Mouse (Mus musculus) spleen, adult 18-20 months (tissue): ENCODE measurements around the gene Dnajb13.

ENCODE experiments used
- DNase-seq, 2 experiments: peaks; one replicate each; pipeline ENCODE4 v3.0.0; 2022; ENCODE audit warnings: mixed read lengths in 2 of 2

Gene Dnajb13

DNA sequence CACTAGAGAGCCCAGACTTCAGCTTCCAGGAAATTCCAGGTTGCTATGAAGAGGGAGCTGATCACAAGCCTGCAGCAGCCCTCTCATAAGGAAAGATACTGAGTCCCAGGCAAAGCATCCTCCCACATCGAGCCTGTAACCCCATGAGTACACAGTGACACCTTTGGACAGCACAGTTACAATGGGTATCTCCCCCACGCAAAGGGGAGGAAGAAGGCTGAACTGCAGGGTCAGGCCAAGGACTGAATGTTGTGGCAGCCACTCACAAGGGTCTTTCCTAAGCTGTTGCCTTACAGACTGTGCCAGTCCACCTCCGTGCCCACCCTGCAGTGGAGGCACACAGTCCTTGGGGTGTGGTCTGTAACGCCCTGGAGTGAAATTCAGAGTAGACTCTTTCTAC is 8.3 kb downstream of the Dnajb13 start:
- no peak for DNase-seq

- peak in 1 of 2 experiments; percentile 25 for DNase-seq
Observed at GRCm38 (mm10) chr7:100504740-100505487, 9.8 kb downstream of the Dnajb13 start.

DNA sequence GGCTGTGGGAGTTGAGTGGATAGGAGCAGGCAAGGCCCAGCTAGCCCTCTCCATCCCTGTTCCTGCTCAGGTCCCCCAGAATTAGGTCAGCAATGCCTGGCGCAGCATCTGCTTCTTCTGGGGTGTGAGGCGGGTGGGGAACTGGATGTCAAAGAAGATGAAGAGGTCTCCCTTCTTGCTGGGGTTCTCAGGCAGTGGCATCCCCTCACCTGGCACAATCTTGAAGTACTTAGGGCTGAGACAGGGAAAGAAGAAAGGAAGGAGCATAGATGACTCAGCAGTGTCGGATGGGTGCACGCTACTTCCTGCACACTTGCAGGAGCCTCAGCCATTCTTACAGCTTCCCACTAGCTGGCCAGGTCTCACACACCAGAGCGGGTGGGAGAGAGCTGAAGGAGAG is 11.7 kb downstream of the Dnajb13 start:
- peak in 1 of 2 experiments; percentile 24 for DNase-seq

DNA sequence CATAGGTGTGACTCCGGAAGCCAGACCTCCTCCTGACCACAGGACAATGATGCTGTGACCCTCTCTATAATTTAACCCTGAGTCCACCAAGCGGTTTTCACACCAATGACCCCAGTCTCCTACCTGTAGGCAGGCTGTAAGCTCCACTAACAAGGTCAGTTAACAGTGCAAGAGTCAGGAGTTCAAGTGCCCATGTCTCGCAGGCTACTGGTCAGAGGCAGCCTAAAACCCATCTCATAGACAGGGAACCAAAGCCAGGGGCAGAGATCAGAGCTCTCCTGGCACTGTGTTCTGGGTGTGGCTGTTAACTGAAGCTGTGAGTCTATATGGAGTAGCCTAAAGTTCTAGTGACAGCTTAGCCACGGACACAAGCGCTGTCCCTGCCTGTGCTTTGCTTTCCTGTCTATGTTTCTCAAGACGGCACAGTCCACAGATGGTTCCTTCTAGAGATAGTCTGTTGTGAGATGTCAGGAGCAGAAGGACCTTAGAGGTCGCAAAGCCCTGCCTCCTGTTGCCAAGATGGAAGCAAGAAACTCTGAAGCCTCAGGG is 12.3 kb downstream of the Dnajb13 start:
- DNase-seq = peak in 1 of 2 experiments; percentile 26

DNA sequence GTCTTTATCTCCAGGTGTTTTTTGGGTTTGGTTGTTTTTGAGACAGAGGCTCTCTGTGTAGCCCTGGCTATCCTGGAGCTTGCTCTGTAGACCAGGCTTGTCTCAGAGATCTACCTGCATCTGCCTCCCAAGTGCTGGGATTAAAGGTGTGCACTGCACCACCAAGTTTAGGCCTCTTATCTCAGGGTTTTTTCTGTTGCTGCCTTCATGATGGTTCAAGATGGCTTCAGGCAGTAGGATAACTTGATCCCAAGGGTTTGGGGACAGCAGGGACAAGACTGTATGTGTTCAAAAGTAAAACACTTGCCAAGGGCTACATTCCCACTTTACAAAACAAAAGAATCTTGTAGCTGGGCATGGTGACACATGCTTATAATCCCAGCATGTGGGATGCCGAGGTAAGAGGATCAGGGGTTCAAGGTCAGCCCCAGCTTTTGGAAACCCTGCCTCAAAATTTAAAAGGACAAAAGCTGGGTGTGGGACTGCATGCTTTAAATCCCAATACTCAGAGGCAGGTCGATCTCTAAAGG is 12.9 kb downstream of the Dnajb13 start:
- no peak for DNase-seq

GRCm38 (mm10) chr7:100501027-100501843 is 13.5 kb downstream of the Dnajb13 start:
- peak; percentile 19 to 42 for DNase-seq

DNA sequence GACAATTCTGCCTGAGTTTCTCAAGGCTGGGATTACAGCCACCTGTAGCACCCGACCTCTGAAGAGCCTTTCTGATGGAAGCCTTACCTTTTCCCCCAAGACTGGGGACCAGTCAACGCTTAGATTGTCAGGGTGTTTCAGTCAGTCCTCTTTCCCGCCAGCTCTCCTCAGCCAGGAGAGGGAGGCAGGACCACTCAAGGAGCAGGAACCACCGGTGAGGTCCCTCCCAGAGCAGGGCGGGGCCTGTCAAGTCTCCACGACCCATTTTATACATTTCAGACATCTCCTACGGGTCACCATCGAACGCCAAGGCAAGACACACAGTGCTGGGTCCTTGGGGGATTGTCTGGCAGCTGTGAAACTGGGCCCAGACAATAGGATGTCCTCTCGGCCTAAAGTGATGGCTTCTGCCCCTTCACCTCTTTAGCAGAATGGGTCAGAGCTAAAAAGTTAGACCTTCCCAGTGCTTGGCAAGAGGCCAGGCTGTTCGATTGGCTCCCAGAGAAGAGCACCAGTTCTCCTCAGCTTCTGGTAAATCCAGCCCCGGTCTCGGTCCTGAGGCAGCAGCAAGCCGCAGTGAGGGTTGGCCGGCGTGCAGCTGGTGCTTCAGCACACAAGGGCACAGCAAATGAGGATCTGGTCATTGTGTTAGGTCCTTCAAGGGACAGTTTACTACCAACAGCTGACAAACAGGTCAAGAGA is 14.3 kb downstream of the Dnajb13 start:
- peak; percentile 34 to 40 for DNase-seq

DNA sequence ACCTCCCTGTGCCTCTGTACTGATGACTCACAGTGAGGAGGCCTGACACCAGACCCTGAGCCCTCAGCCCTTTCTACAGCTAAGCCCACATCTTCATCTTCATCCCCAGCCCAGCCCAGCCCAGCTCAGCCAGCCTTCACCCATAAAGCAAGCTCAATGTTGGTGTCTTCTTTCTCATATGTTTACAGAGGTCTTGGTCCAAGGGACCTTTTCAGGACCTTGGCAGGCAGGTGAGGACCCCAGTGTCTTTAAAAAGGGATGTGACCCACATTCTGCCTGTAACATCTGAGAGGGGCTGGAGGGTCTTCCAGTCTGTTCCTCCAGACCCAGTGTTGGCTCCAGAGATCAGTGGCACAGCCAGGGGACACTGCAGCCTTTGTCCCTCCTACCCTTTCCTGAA is 15.3 kb downstream of the Dnajb13 start:
- no peak for DNase-seq

DNA sequence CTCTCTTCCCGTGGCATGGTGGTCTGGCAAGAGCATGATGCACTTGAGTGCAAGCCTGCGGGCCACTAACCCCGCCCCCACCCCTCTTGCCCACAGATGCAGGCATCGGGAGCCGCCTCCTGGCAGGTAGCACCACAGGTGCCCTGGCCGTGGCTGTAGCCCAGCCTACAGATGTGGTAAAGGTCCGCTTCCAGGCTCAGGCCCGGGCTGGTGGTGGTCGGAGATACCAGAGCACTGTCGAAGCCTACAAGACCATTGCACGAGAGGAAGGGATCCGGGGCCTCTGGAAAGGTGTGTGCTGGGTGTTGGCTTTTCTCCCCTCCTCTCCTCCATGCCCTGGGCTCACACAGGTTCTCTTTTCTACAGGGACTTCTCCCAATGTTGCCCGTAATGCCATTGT is 16.8 kb downstream of the Dnajb13 start:
- peak in 1 of 2 experiments; percentile 12 for DNase-seq

- DNase-seq = no peak
Observed at GRCm38 (mm10) chr7:100497402-100497801, 17.4 kb downstream of the Dnajb13 start.

DNA sequence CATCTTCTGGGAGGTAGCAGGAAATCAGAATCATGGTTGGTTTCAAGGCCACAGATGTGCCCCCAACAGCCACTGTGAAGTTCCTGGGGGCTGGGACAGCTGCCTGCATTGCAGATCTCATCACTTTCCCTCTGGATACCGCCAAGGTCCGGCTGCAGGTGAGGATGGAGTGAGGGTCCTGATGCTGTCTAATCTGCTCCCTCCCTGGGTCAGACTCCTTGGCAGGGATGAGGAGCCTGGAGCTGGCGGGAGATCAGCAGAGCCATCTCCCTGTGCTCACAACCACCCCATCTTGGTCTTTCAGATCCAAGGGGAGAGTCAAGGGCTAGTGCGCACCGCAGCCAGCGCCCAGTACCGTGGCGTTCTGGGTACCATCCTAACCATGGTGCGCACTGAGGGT is 18.0 kb downstream of the Dnajb13 start:
- peak; percentile 9 to 10 for DNase-seq

DNA sequence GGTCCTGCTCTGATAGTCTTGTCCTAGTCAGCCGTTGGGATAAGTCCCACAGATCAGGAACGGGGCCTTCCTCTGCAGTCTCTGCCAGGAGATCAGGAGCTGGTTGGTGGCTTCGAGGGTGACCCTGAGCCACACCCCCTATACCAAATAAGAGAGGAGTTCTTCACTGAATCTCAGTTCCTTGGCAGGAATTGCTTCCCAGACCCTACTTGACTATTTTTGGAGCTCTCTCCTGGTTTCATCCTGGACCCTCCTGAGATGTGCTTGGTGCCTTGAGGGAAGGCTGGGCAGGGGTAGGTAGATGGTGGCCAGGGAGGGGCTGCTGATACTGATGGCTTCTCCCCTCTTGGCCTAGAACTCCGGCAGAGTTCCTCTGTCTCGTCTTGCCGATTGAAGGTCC is 18.4 kb downstream of the Dnajb13 start:
- DNase-seq = no peak

- peak; percentile 71 to 84 for DNase-seq
Observed at GRCm38 (mm10) chr7:100495581-100496251, 19.0 kb downstream of the Dnajb13 start.

DNA sequence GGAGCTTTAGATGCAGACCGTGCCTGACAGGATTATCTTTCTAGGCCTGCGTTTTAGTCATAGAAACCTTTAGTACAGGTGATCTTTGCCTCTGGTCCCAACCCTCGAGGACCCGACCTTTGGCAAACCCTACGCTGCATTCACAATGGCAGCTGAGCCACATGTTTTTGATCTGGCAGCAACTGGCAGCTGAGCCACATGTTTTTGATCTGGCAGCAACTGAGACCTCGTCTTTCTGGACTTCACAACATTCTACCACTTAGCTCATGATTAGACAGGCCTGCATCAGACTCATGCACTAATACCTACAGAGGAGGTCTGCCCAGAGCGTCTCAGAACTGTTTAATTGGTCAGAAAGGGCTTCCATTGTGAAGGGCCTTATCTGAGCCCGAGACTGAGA is 19.7 kb downstream of the Dnajb13 start:
- DNase-seq = no peak

DNA sequence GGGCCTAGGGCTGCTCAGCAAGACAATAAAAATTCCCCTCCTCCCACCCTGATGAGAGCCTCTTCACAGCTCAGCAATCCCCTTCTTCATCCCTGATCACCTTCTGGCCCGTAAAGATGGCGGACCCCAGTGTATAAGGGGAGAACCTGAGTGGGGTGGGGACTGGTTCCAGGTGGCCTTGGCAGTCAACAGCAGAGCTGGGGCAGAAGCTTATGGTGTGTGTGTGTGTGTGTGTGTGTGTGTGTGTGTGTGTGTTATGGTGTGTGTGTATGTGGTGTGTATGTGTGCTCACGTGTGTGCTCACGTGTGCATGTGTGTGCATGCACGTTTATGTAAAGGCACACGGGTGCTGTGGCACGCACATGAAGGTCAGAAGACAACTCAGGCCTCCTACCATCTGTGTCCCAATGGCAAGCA is 20.3 kb downstream of the Dnajb13 start:
- DNase-seq = peak; percentile 26 to 37

DNA sequence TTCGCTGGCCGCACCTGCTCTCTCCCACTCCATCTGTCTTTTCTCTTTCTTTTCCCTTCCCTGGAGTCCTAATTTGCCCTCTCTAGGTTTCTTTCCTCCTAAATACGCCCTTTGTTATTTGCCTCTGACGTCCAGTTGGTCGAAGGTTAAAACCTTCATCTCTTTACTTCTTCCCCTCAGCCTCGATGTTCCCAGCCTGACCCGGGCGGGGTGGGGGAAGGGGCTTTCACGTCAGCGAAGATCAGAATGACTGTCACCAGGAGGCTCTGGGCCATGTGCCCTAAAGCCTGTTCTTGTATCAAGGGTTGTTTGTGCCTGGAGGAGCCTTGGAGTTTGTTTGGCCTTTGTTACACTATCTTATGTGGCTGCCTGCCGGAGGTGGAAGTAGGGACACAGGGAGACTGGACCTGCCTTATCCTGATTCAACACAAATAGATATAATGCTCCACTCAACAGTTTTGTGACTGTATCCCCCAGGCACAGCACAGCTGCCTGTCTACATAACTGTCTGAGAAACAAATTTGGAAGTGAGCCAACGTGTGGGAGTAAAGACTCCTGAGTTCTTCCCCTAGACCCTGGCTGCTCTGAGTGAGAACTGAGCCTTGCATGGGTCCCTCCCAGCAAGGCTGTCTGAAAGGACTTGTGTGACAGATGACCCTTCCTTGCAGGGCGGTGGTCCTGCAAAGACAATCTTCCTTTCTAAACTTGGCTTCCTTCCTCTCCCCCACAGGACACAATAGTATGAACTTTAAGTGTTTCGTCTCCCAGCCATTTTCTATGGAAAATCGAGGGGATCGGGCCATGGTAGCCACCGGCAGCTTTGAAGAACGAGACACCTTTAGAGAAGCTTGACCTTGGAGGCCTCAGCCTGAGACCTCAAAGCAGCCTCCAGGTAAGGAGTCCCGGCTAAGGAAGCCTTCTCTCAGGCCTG is 21.0 kb downstream of the Dnajb13 start:
- DNase-seq = peak; percentile 30 to 46

DNA sequence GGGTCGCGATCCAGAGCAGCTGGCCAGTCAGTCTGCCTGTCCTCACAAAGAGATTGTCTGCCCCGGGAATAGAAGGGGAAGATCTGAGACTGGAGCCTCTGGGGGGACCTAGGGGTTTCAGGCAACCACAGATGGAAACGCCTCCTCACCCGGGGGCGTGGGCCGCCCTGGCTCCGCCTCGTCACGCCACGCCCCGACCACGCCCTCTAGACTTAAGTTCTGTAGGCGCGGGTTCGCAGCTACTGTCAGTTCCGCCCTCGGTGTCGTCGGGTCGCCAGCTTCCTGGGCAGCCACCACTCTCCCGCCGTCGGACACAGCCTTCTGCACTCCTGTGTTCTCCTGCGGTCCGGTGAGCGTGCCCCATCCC is 21.7 kb downstream of the Dnajb13 start, which contains the start of gene Ucp2:
Gene Ucp2, plus strand, starts transcription at position 221 of the 367 bp plus-strand sequence.
- peak; percentile 96 to 99 for DNase-seq

- peak; percentile 22 to 41 for DNase-seq
Observed at GRCm38 (mm10) chr7:100492391-100493116, 22.2 kb downstream of the Dnajb13 start.

DNA sequence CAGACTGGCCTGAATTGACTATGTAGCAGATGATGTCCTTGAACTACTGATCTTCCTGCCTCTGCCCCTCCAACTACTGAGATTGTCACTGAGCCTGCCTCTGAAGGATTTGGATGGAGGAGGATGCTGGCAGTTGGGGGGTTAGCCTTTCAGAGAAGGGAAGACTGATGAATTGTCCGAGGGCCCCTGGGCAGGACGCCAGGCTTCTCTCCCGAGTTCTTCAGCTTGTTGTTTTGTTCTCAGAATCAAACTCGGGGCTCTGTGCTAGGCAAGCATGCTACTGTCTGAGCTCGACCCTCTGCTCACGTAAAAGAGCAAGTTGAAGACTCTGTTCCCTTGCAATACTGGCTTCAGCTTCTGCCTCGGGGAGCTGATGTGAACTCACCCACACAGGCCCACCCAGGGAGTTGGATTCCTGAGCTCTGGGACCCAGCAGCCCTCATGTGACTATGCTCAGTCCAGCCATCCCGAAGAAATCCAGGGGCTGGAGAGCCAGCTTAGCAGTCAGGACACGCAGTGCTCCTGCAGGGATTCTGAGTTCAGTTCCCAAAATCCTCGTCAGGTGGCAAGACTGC is 26.2 kb downstream of the Dnajb13 start:
- DNase-seq = no peak

DNA sequence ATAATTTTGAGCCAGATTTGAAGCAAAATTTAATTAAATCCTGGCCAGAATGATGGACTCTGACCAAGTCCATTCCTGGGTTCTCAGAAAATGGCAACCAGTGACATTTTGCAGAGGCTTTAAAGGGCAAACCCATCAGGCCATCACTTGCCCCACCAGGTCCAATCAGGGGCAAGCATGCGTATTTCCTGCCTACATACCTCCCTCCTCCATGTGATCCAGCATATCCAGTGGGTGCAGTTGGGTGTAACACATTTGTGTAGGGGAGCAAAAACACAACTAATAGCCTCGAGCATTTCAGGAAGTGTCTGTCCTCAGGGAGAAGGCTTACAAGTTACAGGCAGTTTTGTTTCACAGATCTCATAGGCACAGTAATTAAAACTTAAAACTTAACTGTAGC is 27.5 kb downstream of the Dnajb13 start:
- no peak for DNase-seq
